ENCODE assay signal across 22 mouse cellular contexts in the genomic region with DNA sequence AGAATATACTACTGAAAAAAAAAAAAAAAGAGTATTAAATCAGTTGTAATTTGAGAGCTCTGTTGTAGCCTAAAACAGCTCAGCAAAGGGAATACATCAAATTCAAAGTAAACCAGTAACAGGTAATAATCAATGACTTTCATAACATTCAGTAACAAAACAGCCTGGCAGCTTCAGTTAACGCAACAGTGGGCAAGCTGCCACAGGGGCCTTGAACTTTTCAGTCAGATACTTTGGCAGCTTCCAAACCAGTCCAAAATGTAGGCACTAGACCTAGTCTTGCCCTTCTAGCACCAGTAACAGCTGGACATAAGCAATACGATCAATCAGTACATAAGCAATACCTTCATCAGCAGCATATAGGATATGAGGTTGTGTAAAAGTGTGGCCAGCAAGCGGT. TPM values are rescaled to one million over a fixed set of nuclear protein-coding genes. Genes with fewer than 3 reads are reported as not detected.
"Had no signal": no experiment of that assay in that cellular context is flagged by ENCODE, and none has a peak within 500 bp of the region (broad histone marks: within the 10 kb centered on the region; RNA-seq: fewer than 3 reads in every experiment).

No protein-coding gene starts in this region.

- H3K9ac ChIP-seq: kidney, embryonic 15.5 days; limb, embryonic 13.5 days; liver, embryonic 15.5 days had no signal

- H3K27ac ChIP-seq: kidney, embryonic 15.5 days; limb, embryonic 10.5 days; limb, embryonic 13.5 days; liver, embryonic 15.5 days; stomach, postnatal 0 days had no signal

- DNase-seq: kidney, adult 8-10 months; kidney, postnatal 10 days; kidney, postnatal 36 days; lung, adult 2 months; lung, postnatal 14 days; lung, postnatal 4 days; midbrain, embryonic 14.5 days; right cerebral cortex, postnatal 4 days; thymus, adult 2 months; thymus, postnatal 14 days; thymus, postnatal 4 days had no signal

- H3K4me1 ChIP-seq: kidney, embryonic 15.5 days; limb, embryonic 10.5 days; limb, embryonic 13.5 days; liver, embryonic 15.5 days had no signal

- H3K4me3 ChIP-seq: kidney, embryonic 15.5 days; limb, embryonic 10.5 days; limb, embryonic 13.5 days; liver, embryonic 15.5 days had no signal

- H3K9me3 ChIP-seq: kidney, embryonic 15.5 days; limb, embryonic 10.5 days; limb, embryonic 13.5 days; liver, embryonic 15.5 days had no signal

- H3K27me3 ChIP-seq: kidney, embryonic 15.5 days; limb, embryonic 13.5 days; liver, embryonic 15.5 days had no signal

- H3K4me2 ChIP-seq: kidney, embryonic 15.5 days; limb, embryonic 13.5 days; liver, embryonic 11.5 days; liver, embryonic 15.5 days; midbrain, embryonic 11.5 days had no signal

RNA-seq across cellular contexts. Expression of gene Mybpc3, which starts 36.1 kb away (rescaled TPM):
- total RNA-seq: megakaryocyte progenitor cell, adult 5-6 weeks; midbrain, postnatal 0 days had no signal
- polyA plus RNA-seq: limb, embryonic 13.5 days; midbrain, embryonic 11.5 days; midbrain, embryonic 14.5 days; midbrain, postnatal 0 days; neural tube, embryonic 14.5 days had no signal

RNA-seq across cellular contexts. Expression of gene Nr1h3, which starts 48.5 kb away (rescaled TPM):
- total RNA-seq: megakaryocyte-erythroid progenitor cell, adult 5-6 weeks had no signal
